Mouse (Mus musculus): ENCODE measurements around the gene Myl3.

GRCm38 (mm10) chr9:110736362-110736761, 5.3 kb upstream of the Myl3 start:
- TF ChIP-seq TAL1 (IDR thresholded peaks at IDR 0.05; ENCODE audit: low read length) (no peak), GATA1 (IDR thresholded peaks at IDR 0.05; ENCODE audit: low read length) (no peak)
